Mouse (Mus musculus) liver, embryonic 11.5 days (tissue): ENCODE results near the gene Cebpb. TPM values are rescaled to one million over a fixed set of nuclear protein-coding genes. Genes with fewer than 3 reads are reported as not detected.

Experiments used
- ATAC-seq: fragments of 200-750 bp; cut with Nextera tagmentation; replicated peaks from 2 replicates; pipeline ENCODE4 v1.8.0; 2017; ENCODE audit warnings: moderate number of reproducible peaks, mild to moderate bottlenecking, moderate TSS enrichment, moderate library complexity; ENCODE audit not compliant: low FRiP score
- DNase-seq: peaks from one replicate; pipeline ENCODE4 v3.0.0-alpha.2; 2017; ENCODE audit warnings: low spot score
- H3K27ac ChIP-seq: fragments of 300-500 bp; sonication (generic); 2 replicates; pipeline ENCODE4 v1.5.1; 2014; ENCODE audit warnings: mild to moderate bottlenecking, low read depth, low read length, control low read depth
- H3K27me3 ChIP-seq: fragments of 300-500 bp; sonication (generic); replicated peaks from 2 replicates; pipeline ENCODE4 v1.6.1; 2014; ENCODE audit warnings: low read length, mixed read lengths; ENCODE audit not compliant: control insufficient read depth, insufficient read depth
- H3K36me3 ChIP-seq: fragments of 300-500 bp; sonication (generic); 2 replicates; pipeline ENCODE4 v1.6.1; 2014; ENCODE audit warnings: mild to moderate bottlenecking, low read length, moderate library complexity, mixed read lengths; ENCODE audit not compliant: control insufficient read depth, insufficient read depth
- H3K4me1 ChIP-seq: fragments of 300-500 bp; sonication (generic); replicated peaks from 2 replicates; pipeline ENCODE4 v1.6.1; 2014; ENCODE audit warnings: low read length, mixed read lengths; ENCODE audit not compliant: control insufficient read depth, insufficient read depth
- H3K4me2 ChIP-seq: fragments of 300-500 bp; sonication (generic); 2 replicates; pipeline ENCODE4 v1.6.1; 2014; ENCODE audit warnings: mild to moderate bottlenecking, control low read depth, moderate library complexity
- H3K4me3 ChIP-seq: fragments of 300-500 bp; sonication (generic); 2 replicates; pipeline ENCODE4 v1.5.1; 2014; ENCODE audit warnings: low read depth, low read length, control low read depth
- H3K9ac ChIP-seq: fragments of 300-500 bp; sonication (generic); 2 replicates; pipeline ENCODE4 v1.6.1; 2014; ENCODE audit warnings: low read depth, low read length, control low read depth
- H3K9me3 ChIP-seq: fragments of 300-500 bp; sonication (generic); 2 replicates; pipeline ENCODE4 v1.6.1; 2016; ENCODE audit warnings: low read length, inconsistent platforms, mixed read lengths; ENCODE audit not compliant: control insufficient read depth
- WGBS: fragments of 180-500 bp; shearing (Covaris S2); extraction: QIAGEN DNeasy Blood & Tissue Kit; methylation state at CpG from one replicate; pipeline ENCODE4 v1.1.7; 2014; 5-methylcytosine and 5-hydroxymethylcytosine counted together
- polyA plus RNA-seq: library from polyadenylated mRNA; unstranded; fragments of >200 nt; fragmentation: Nextera tagmentation; extraction: Ambion mirVana; gene quantifications from 2 replicates; pipeline ENCODE4 v1.2.1, GENCODE M21; 2014

Cebpb gene
- polyA plus RNA-seq, 1 experiment from 2014 or later, result 13.9 TPM

DNA sequence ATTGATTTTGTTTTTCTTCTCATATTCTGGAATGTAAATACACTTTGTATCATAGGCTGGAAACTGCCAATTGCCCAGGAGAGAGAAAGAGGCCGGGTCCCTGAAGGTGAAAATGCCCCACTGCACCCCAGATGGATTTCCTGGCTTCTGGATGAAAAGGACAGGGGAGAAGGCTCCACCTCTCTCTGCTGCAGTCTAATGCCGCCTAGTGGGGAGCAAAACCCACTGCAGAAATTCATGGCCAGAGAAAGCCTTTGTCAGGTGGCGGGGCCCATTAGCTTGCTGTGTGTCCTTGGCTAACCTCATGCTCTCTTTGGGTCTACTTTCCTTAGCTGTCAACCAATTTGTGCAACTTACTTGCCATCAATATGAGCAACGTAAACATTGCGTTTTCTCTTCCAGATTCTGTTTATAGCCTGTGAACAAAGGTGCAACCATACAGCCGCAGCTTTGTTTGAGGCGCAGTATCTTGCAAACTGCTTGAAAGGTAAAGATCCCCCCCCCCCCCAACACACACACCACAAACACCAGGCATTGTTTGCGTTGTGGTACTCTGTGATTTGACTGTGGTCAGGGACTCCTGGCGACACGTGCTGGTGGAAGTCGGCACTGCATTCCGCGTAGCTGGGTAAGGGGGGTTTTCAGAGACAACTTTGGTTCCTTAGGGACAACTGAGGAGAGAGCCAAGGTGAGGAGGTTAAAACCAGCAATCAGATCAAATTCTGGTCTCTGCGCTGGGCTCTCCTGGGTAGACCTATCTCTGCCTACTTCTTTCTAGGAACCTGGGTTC, 13.4 kb upstream of the Cebpb start:
- Histone ChIP-seq H3K4me2 (no peak overlapping the region), H3K9ac (no peak overlapping the region), H3K27ac (no peak overlapping the region), H3K27me3 (peaks cover 4% of the 10 kb centered on the region; the same call in 1 of the 2 replicates), H3K4me1 (peaks cover 8% of the 10 kb centered on the region), H3K4me3 (no peak overlapping the region), H3K9me3 (no peaks in the 10 kb centered on the region), H3K36me3 (no peaks in the 10 kb centered on the region)
- no peak for ATAC-seq
- no peak for DNase-seq
- WGBS, result 33% methylated on average over 14 of the region's 14 CpGs

DNA sequence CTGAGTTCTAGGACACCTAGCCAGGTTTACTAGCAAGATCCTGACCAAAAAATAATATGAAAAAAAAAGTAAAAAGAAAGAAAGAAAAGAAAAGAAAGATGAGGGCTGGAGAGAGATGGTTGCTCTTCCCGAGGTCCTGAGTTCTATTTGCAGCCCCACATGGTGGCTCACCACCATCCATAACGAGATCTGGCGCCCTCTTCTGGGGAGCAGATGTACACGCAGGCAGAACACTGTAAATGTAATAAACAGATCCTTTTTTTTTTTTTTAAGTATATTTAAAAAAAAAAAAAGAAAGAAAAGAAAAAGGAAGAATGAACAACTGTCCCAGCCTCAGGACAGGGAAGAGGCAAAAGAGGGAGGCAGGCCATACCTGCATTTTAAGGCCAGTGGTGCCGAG, 10.1 kb upstream of the Cebpb start:
- Histone ChIP-seq H3K4me3 (no peak overlapping the region), H3K9me3 (no peaks in the 10 kb centered on the region), H3K27me3 (peaks cover 4% of the 10 kb centered on the region; the same call in 1 of the 2 replicates), H3K36me3 (no peaks in the 10 kb centered on the region), H3K9ac (no peak overlapping the region), H3K4me2 (no peak overlapping the region), H3K27ac (no peak overlapping the region), H3K4me1 (peaks cover 3% of the 10 kb centered on the region)
- DNase-seq (no peak), ATAC-seq (no peak)
- 41% methylated on average over 5 of the region's 5 CpGs for WGBS

DNA sequence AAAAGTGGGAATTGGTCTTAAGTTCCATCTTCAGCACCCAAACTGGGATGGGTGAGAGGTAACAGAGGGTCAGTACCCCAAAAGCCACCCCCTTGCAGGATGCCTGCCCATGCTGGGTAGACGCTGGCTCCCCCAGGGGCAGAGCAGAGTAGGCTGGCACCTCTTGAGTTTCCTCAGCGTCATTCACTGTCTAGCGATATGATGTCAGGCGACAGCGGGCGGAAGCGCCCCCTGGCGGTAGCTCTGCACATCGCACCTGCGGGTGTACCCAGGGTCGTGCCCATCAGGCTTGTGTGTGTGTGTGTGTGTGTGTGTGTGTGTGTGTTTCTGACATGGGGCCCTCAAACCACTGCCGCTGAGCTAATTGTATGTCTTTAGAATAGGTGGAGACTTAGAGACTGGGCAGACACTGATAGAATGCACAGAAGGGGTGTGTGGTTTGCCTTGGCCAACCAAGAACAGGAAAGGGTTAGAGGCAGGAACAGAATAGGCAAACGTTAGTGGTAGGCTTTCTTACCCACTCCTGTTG, 8.7 kb upstream of the Cebpb start:
- Histone ChIP-seq H3K36me3 (no peaks in the 10 kb centered on the region), H3K27ac (no peak overlapping the region), H3K4me2 (no peak overlapping the region), H3K4me3 (no peak overlapping the region), H3K9ac (no peak overlapping the region), H3K9me3 (no peaks in the 10 kb centered on the region), H3K4me1 (peaks cover 3% of the 10 kb centered on the region), H3K27me3 (peaks cover 4% of the 10 kb centered on the region; the same call in 1 of the 2 replicates)
- ATAC-seq, result peak; percentile 83
- peak; percentile 81 for DNase-seq
- 2% methylated on average over 13 of the region's 13 CpGs for WGBS

DNA sequence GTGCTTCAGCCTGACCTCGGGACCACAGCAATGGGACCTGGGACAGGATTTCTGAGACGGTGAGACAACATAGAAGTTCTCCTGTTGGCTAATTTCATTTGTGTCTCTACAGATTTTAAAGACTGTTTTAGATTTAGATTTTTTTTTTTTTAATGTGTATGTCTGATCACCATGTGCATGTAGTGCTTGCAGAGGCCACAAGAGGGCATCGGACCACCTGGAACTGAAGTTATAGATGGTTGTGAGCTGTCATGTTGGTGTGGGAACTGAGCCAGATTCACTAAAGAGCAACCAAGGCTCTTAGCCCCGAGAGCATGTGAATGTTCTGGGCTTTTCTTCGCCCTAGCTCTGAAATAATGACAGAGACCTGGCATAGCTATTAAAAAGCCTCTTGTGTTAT, 8.1 kb upstream of the Cebpb start:
- DNase-seq, result no peak
- peaks cover 3% of the 10 kb centered on the region for H3K4me1 ChIP-seq
- H3K27ac ChIP-seq, result no peak overlapping the region
- no peak overlapping the region for H3K4me2 ChIP-seq
- 49% methylated on average over 5 of the region's 5 CpGs for WGBS
- no peak overlapping the region for H3K9ac ChIP-seq
- H3K36me3 ChIP-seq, result no peaks in the 10 kb centered on the region
- peaks cover 4% of the 10 kb centered on the region; the same call in 1 of the 2 replicates for H3K27me3 ChIP-seq
- no peak for ATAC-seq
- no peaks in the 10 kb centered on the region for H3K9me3 ChIP-seq
- no peak overlapping the region for H3K4me3 ChIP-seq

DNA sequence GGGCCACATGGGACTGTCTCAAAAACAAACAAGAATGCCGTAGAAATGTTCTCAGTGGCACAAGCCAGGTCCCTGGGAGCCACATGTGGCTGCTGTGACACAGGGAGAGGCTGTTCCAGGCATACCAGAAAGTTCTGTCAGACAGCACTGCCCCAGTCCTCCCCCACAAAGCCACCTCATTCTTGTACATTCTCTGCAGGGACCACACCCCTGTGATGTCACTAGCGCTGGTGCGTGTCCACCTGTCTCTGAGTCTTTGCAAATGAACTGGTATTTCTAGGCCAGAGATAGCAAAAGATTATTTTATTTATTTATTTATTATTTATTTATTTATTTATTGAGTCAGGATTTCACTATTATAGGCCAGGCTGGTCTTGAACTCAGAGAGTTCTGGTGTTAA, 5.0 kb upstream of the Cebpb start:
- Histone ChIP-seq H3K9ac (no peak overlapping the region), H3K9me3 (no peaks in the 10 kb centered on the region), H3K36me3 (no peaks in the 10 kb centered on the region), H3K4me1 (peaks cover 23% of the 10 kb centered on the region), H3K27me3 (no peaks in the 10 kb centered on the region; the same call in 1 of the 2 replicates), H3K4me3 (no peak overlapping the region), H3K27ac (no peak overlapping the region), H3K4me2 (no peak overlapping the region)
- no peak for ATAC-seq
- DNase-seq, result no peak
- WGBS, result 82% methylated on average over 3 of the region's 3 CpGs

DNA sequence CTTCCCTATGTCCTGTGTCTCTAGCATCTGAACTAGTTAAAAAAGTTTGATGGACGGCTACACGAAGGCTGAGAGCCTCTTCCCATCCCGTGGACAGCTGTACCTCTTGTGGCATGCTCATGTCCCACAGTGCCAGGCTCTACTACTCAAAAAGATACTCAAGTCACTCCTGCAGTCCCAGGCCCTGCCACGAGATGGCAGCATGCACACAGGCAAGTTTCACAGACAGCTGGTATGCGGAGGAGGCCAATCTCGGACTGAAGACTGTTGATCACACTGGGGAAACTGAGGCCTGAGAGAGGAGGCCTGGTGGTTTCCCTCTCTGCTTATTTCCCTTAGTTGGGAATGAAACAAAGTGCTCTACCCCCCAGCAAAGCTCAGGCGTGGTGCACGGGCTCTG, 3.6 kb upstream of the Cebpb start:
- Histone ChIP-seq H3K4me3 (no peak overlapping the region), H3K4me1 (peaks cover 22% of the 10 kb centered on the region), H3K4me2 (no peak overlapping the region), H3K27me3 (peaks cover 6% of the 10 kb centered on the region), H3K9ac (no peak overlapping the region), H3K27ac (no peak overlapping the region), H3K36me3 (no peaks in the 10 kb centered on the region), H3K9me3 (no peaks in the 10 kb centered on the region)
- DNase-seq (peak; percentile 96), ATAC-seq (no peak)
- 11% methylated on average over 8 of the region's 8 CpGs for WGBS

DNA sequence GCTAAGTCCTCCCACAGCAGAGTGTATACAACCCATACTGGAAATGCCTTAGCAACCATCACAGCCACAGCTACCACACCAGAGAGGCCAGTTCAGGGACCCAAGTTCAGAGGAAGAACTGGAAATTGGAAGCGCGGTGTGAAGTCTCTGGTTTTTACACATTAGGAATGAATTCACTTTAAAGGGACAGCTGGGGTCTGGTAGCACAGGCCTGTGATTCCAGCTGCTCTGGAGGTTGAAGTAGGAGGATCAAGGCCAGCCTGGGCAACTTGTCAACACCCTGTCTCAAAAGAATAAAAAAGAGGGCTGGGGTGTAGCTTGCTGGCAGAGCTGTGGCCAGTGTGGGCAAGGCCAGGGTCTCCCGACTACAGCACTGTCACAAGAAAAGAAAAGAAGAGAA, 2.9 kb upstream of the Cebpb start:
- no peak overlapping the region for H3K9ac ChIP-seq
- H3K4me2 ChIP-seq, result no peak overlapping the region
- no peaks in the 10 kb centered on the region for H3K36me3 ChIP-seq
- H3K27me3 ChIP-seq, result peaks cover 6% of the 10 kb centered on the region
- ATAC-seq (no peak), DNase-seq (no peak)
- H3K4me1 ChIP-seq, result peaks cover 27% of the 10 kb centered on the region
- no peak overlapping the region for H3K27ac ChIP-seq
- WGBS, result 71% methylated on average over 3 of the region's 3 CpGs
- H3K4me3 ChIP-seq, result no peak overlapping the region
- H3K9me3 ChIP-seq, result no peaks in the 10 kb centered on the region

DNA sequence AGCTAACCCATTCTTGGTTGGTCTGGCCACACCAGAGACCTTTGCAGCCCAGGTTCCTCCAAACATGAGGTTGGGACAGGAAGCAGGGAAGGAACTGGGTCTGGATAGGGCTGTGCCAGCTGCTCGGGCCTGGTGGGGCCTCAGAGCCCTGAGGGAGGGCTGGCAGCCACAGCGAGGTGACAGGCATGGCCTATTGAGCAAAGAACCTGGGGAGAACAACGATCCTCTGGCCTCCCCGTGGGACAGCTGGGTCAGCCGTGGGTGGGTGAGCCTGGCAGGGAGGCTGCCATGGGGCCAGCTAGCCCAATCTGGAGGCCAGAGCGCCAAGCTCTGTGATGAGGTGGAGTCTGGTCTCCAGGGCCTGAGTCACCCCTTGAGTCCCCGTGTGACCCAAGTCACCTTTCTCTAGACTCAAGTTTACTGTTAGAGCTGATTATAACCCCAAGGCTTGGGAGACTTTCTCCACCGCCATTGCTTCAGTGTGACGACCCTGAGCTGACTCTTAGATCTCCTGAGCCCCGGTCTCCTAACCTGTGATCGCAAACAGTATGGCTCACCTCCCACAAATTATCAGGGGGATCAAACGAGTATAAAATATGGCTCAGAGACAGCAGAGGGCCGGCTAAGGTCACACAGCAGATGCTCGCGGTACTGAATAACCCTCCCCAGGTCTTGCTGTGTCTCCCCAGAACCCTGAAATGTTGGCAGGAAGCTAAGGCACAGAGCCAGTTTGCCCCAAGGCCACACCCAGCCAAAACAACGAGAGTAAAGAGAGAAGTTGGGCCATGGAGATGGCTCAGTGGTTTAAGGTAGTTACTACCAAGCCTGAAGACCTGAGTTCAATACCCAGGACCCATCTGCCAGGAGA, 2.1 kb upstream of the Cebpb start:
- no peak overlapping the region for H3K27ac ChIP-seq
- ATAC-seq, result no peak
- no peak for DNase-seq
- H3K4me2 ChIP-seq, result no peak overlapping the region
- 73% methylated on average over 16 of the region's 16 CpGs for WGBS
- H3K36me3 ChIP-seq, result no peaks in the 10 kb centered on the region
- H3K4me3 ChIP-seq, result no peak overlapping the region
- peaks cover 31% of the 10 kb centered on the region for H3K4me1 ChIP-seq
- no peaks in the 10 kb centered on the region for H3K9me3 ChIP-seq
- H3K9ac ChIP-seq, result no peak overlapping the region
- peaks cover 6% of the 10 kb centered on the region for H3K27me3 ChIP-seq
